Mouse (Mus musculus): ENCODE measurements around the gene Hist2h3c2.

Gene Hist2h3c2

GRCm38 (mm10) chr3:96260220-96260619, 21.3 kb upstream of the Hist2h3c2 start:
- 73% methylated on average over 5 of the region's 5 CpGs for WGBS

GRCm38 (mm10) chr3:96257190-96257589, 18.3 kb upstream of the Hist2h3c2 start:
- WGBS, result 90% methylated on average over 3 of the region's 3 CpGs

GRCm38 (mm10) chr3:96255926-96256593, 17.1 kb upstream of the Hist2h3c2 start:
- WGBS, result 78% methylated on average over 5 of the region's 5 CpGs

- WGBS, result 58% methylated on average over 10 of the region's 10 CpGs
Measured at GRCm38 (mm10) chr3:96254683-96255355, 15.9 kb upstream of the Hist2h3c2 start.

- 89% methylated on average over 3 of the region's 3 CpGs for WGBS
Measured at GRCm38 (mm10) chr3:96251787-96252186, 12.9 kb upstream of the Hist2h3c2 start.

GRCm38 (mm10) chr3:96250890-96251289, 12.0 kb upstream of the Hist2h3c2 start:
- 85% methylated on average over 3 of the region's 3 CpGs for WGBS

- WGBS, result 67% methylated on average over 4 of the region's 4 CpGs
Measured at GRCm38 (mm10) chr3:96249034-96249345, 10.1 kb upstream of the Hist2h3c2 start.

GRCm38 (mm10) chr3:96248141-96249033, 9.5 kb upstream of the Hist2h3c2 start:
- whole genome bisulfite sequencing, result 65% methylated on average over 6 of the region's 6 CpGs

GRCm38 (mm10) chr3:96247356-96248140, 8.6 kb upstream of the Hist2h3c2 start:
- WGBS, result 46% methylated on average over 11 of the region's 11 CpGs

GRCm38 (mm10) chr3:96246427-96246856, 7.5 kb upstream of the Hist2h3c2 start, which contains the start of gene Hist2h3c1:
Hist2h3c1 (plus strand) TSS chr3:96246685.
- WGBS, result under 1% methylated on average over 20 of the region's 47 CpGs

GRCm38 (mm10) chr3:96246018-96246417, 7.1 kb upstream of the Hist2h3c2 start:
- 2% methylated on average over 10 of the region's 21 CpGs for WGBS

- WGBS, result under 1% methylated on average over 31 of the region's 88 CpGs
Measured at GRCm38 (mm10) chr3:96245003-96245886, 6.3 kb upstream of the Hist2h3c2 start, which contains the start of gene Hist2h2aa1. Hist2h2aa1 (plus strand) TSS chr3:96245497.

GRCm38 (mm10) chr3:96243921-96244572, 5.1 kb upstream of the Hist2h3c2 start:
- WGBS, result 73% methylated on average over 7 of the region's 7 CpGs

GRCm38 (mm10) chr3:96240799-96241197, 1.9 kb upstream of the Hist2h3c2 start:
- 56% methylated on average over 9 of the region's 9 CpGs for WGBS

GRCm38 (mm10) chr3:96239949-96240798, 1.2 kb upstream of the Hist2h3c2 start, which contains the start of gene Hist2h2aa2:
Hist2h2aa2 (minus strand) TSS chr3:96240276.
- WGBS, result 2% methylated on average over 39 of the region's 85 CpGs

- 22% methylated on average over 12 of the region's 12 CpGs for WGBS
Measured at GRCm38 (mm10) chr3:96237904-96238511, 919 bp downstream of the Hist2h3c2 start.

GRCm38 (mm10) chr3:96237335-96237903, 1.5 kb downstream of the Hist2h3c2 start:
- WGBS, result 80% methylated on average over 7 of the region's 7 CpGs

- 89% methylated on average over 4 of the region's 4 CpGs for WGBS
Measured at GRCm38 (mm10) chr3:96236834-96237334, 2.0 kb downstream of the Hist2h3c2 start.

Data from cerebral cortex, adult 2 months (tissue).